Mouse (Mus musculus) megakaryocyte-erythroid progenitor cell, adult 5-6 weeks (primary cell): ENCODE data around the gene Catsperz. TPM values are rescaled to one million over a fixed set of nuclear protein-coding genes. Genes with fewer than 3 reads are reported as not detected.

Experiments used
- ATAC-seq: replicated peaks from 2 replicates; pipeline ENCODE4 v1.8.0; 2016; ENCODE audit warnings: mild to moderate bottlenecking, inconsistent platforms; ENCODE audit not compliant: severe bottlenecking, poor library complexity, low FRiP score, low TSS enrichment
- total RNA-seq, 2 experiments: library from RNA; stranded (forward) in 1 of 2; stranded (reverse) in 1 of 2; fragments of 200-1000, 215-1000 nt in 1 of 2; fragments of >200 nt in 1 of 2; fragmentation: Nextera tagmentation in 1 of 2; gene quantifications; 2 replicates each; pipeline ENCODE4 v1.2.3; 2014 to 2017

Gene Catsperz
- total RNA-seq, 2 experiments from 2014 or later, result not detected

- no peak for ATAC-seq
These were observed 24.4 kb upstream of the Catsperz start for GRCm38 (mm10) chr19:6949532-6949931.

- no peak for ATAC-seq
These were observed 23.0 kb upstream of the Catsperz start for GRCm38 (mm10) chr19:6948186-6948585.

GRCm38 (mm10) chr19:6947742-6948141, 22.6 kb upstream of the Catsperz start:
- no peak for ATAC-seq

- no peak for ATAC-seq
These were observed 18.5 kb upstream of the Catsperz start for GRCm38 (mm10) chr19:6943709-6944108.

GRCm38 (mm10) chr19:6942764-6943163, 17.6 kb upstream of the Catsperz start:
- ATAC-seq, result no peak

- peak; percentile 84 for ATAC-seq
These were observed 17.1 kb upstream of the Catsperz start, which contains the start of gene Gpr137 for GRCm38 (mm10) chr19:6942249-6942691. Gene Gpr137, minus strand, starts transcription at chr19:6942480.

- ATAC-seq, result peak; percentile 67
These were observed 16.4 kb upstream of the Catsperz start, which contains the start of gene Bad for GRCm38 (mm10) chr19:6941372-6942248. Gene Bad, plus strand, starts transcription at chr19:6941861.

GRCm38 (mm10) chr19:6940396-6941351, 15.5 kb upstream of the Catsperz start:
- ATAC-seq, result no peak

- ATAC-seq, result no peak
These were observed 14.2 kb upstream of the Catsperz start for GRCm38 (mm10) chr19:6939106-6940002.

- no peak for ATAC-seq
These were observed 12.6 kb upstream of the Catsperz start for GRCm38 (mm10) chr19:6937541-6938465.

- no peak for ATAC-seq
These were observed 11.1 kb upstream of the Catsperz start for GRCm38 (mm10) chr19:6936299-6936698.

- no peak for ATAC-seq
These were observed 9.2 kb upstream of the Catsperz start, which contains the start of gene Kcnk4 for GRCm38 (mm10) chr19:6934195-6934977. Gene Kcnk4, minus strand, starts transcription at chr19:6934515.

- ATAC-seq, result peak; percentile 50
These were observed 8.4 kb upstream of the Catsperz start for GRCm38 (mm10) chr19:6933436-6934194.

- no peak for ATAC-seq
These were observed 7.9 kb upstream of the Catsperz start for GRCm38 (mm10) chr19:6933102-6933435.

GRCm38 (mm10) chr19:6932018-6932417, 6.8 kb upstream of the Catsperz start:
- ATAC-seq, result no peak

GRCm38 (mm10) chr19:6931002-6931401, 5.8 kb upstream of the Catsperz start:
- no peak for ATAC-seq

- ATAC-seq, result no peak
These were observed 2.9 kb upstream of the Catsperz start for GRCm38 (mm10) chr19:6928080-6928479.
